Mouse (Mus musculus) liver (tissue): Measurements from ENCODE around the gene Alk.

Experiments used
- DNase-seq: peaks from one replicate; pipeline ENCODE4 v3.0.0-alpha.2; 2020; ENCODE audit warnings: mixed read lengths

Gene Alk

DNA sequence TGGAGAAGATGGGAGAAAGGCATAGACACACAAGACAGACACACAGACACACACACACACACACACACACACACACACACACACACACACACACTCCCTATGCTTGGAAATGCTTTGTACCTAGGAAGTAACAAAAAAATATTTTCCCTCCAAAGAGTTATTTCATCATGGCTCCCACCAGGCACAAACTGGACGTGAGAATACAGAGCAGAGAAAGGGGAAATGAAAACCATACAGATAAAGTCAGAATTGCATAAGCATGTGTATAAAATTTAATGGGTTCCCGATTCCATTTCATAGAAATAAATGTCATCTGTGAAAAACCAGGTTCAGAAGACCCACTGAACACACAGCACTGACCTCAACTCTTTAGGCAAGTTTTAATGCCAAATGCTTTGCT lies 736.5 kb downstream of the Alk start:
- DNase-seq, result no peak

DNA sequence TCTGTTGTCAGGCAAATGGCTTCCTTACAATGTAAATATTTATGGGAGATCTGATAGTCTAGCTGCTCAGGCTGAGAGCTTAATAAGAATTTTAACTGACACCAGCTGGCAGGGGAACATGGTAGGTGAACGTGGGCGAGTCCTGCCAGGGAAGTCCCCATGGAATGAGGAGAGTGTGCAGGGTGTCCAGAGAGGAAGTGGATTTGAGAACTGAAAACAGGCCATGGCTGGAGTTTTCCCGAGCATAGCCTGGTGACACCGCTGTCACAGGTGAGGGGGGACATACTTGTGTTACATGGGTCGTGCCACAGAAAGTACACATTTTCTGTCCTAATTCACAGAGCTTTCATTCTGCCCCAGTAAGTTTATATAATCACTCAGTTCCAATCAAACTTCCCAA lies 739.0 kb downstream of the Alk start:
- no peak for DNase-seq

DNA sequence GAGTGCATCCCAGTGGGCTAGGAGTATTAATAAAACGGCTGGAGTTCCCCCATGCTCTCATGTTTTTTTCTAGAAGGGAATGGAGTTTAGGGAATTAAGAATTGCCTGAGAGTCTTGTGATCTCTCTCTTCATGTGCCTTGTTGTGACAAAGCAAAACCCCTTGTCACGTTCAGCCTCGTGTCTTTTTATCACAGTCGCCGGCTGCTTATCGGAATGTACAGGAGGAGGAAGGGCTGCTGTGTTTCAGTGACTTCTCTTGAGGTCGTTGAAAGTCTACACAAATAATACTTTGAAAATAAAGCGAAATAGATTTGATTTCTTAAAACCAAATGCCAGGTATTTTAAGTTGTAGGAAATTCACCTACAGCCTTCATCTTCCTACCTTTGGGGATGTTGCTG lies 740.4 kb downstream of the Alk start:
- DNase-seq, result no peak

DNA sequence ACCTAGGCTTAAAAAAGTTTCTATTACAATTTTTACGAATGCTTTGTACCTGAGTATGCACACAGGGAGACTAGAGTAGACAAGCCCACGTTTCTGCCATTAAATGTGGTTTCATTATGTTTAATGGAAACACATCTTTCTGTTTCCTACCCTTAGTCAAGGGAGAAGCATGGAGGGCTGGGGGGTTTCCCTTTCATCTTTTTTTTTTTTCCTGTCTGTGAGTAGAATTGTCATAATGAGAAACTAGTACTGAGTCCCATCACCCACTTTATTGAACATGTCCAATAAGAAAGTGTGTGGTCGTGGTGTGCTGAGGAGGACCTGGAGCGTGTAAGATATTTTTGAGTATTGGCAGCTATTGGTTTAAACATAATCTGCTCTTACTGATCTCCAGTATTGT lies 741.5 kb downstream of the Alk start:
- DNase-seq, result no peak

DNA sequence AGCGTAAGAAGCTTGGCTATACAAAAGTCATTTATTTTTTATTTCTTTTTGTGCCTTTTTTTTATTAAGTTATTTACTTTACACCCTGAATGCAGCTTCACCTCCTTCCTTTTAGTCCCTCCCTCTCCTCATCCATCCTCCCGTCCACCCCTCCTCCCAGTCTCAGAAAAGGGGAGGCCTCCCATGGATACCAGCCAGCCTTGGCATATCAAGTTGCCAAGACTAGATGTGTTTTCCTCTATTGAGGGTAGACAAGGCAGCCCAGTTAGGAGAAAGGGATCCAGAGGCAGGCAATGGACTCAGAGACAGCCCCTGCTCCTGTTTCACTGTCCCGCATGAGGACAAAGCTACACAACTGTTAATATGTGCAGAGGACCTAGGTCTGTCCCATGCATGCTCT lies 742.2 kb downstream of the Alk start:
- DNase-seq, result no peak

DNA sequence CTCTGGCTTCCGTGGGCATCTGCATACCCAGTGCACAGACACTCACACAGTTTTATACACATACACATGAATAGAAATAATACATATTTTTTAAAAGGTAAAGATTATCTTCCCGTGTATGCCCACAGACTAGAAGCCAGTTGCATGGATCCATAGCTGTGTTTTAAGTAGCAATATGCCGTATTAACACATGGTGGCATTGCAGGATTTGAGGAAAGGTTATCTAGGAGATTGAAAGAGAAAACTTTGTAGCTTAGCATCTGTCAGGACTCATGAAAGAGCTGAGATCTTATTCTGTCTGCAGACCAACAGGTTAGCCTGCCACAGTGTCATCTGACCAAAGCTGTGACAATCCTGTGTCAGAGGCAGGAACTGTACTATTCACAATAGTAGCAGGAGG lies 772.5 kb downstream of the Alk start:
- DNase-seq, result no peak

DNA sequence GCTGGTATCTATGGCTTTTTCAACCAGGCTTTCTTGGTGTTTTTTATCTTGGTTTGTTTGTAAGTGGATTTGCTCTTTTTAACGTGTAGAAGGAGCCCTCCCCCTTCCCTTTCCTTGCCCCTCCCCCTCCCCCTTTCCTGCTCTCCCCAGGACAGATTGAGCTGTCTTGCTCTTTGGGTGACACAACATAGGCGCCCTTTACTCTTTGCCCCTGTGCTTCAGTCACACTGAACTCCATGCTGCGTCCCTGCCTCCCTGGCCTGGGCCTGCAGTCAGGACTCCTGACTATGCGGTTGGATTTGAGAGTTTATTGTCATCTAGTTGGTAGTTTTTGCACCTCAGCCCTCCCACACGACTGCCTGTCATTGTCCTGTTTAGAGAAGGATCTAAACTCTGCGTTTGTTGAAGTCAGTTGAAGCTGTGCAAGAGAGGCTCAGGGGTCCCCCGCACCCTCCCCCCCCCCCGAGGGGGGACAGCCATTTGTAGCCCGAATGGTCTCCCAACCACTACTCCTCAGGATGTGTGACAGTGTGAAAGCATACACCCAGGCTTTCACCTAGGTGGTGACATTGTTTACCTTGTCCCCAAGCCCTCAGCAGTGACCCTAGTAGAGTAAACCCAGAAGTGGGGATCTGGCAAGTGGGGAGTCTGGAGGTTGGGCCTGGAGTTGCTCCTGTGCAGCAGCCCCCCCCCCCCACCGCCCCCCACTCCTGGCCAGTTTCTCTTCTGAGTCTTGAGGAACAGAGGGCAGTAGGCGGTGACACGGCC lies 775.6 kb downstream of the Alk start:
- no peak for DNase-seq

DNA sequence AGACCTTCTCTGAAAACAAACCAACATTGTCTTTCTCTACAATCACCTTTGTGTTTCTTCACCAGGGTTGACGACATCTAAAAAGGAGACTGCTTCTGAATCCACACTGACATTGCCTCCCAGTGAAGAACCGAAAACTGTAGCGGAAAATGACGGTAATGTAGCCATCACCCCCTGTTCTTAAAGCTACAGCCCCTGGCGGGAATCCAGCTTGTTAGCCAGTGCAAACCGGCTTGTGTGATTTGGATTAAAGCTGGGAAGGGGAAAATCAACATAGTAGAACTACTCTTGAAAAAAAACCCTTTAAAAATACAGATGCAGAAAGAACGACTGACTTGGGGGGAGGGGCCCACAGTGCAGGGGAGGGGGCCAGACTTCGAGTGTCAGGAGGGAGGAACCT lies 776.8 kb downstream of the Alk start:
- DNase-seq, result no peak

DNA sequence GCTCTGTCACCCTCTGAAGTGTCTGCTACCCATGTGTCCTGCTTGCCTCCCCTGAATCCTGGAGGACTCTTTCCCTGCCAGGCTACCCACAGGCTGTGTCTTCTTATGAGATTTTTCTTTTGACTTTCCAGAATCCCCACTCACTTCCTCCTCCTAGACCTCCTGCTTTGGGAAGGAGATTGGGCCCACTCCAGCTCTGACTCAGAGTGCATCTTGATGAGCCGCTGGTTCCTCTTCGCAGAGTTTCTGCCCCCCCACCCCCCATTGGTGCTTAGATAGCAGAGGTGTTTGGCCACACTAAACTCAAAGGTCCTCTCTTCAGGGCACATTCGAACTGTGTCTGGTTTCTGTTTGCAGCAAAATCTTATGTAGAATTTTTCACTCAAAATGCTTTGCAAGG lies 777.8 kb downstream of the Alk start:
- no peak for DNase-seq

DNA sequence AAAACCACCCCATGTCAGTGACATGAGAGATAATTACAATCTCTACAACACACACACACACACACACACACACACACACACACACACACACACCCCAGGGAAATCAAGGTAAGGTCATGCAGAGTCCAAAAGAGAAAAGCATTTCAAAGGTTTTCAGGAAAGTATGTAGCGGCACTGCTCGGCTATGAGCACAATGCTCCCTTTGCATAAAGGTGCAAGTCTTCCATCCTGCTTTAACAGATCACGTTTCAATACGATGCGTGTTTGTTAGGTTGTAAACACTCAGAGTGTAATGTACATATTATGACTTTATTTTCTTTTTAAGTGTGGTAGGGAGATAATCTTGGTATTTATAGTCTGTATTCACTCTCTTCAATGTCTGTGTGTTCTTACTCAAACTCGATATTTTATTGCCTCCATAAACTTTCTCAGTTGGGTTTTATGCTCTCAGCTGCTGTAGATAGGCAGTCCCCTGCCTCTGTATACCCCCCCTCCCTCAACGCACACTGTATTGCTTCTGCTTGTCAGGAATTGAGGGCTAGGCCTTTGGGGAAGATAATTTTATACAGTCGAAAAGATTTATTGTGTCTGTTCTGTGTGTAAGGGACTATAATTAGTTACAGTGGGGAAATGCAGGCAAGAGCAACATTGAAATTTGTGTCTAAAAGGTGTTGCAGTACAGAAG lies 780.7 kb downstream of the Alk start:
- no peak for DNase-seq
